Mouse (Mus musculus): ENCODE measurements around the gene Foxp1.

- TF ChIP-seq TCF12 (IDR thresholded peaks at IDR 0.05; ENCODE audit: insufficient read depth, poor library complexity, severe bottlenecking), result no peak
- no peak for TF ChIP-seq POLR2A (IDR thresholded peaks at IDR 0.05; ENCODE audit: insufficient read length, low read depth)
Measured at GRCm38 (mm10) chr6:98995681-98996080, 526.8 kb downstream of the Foxp1 start.
